Mouse (Mus musculus): ENCODE measurements around the gene Cyp2t4. TPM values are rescaled to one million over a fixed set of nuclear protein-coding genes. Genes with fewer than 3 reads are reported as not detected.

The Cyp2t4 gene
- polyA plus RNA-seq, 1 experiment from 2014 or later, result 0.24 TPM

DNA sequence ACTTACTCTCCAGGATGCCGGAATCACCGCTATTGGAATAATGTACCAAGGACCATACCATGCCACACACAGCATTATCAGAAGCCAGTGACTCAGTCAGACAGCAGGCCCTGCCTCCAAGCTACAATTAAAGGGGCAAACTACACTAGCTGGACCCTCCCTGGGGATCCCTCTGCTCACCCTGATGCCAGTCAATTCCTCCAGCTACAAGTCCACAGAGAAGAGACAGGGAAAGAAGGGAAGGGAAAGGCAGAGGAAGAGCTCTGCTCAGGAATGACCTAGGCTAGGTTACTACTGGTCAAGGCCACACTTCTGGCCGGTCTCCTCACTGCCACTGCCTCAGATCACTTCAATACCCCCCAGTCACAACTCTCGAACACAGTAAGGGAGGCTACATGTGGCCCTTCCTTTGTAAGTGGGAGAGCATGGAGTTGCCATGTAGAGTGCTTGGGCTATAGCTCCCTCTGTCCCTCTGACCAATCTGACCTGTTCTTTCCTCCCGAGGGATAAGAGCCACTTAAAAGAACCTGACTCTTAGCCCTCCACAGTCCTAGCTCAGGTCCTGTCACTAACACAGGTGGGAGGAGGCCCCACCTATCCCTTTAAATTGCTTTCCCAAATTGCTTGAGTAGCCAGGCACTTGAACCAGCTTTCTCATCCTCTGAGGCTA, 9.4 kb downstream of the Cyp2t4 start:
- Histone ChIP-seq H3K4me1 (peaks cover 62% of the 10 kb centered on the region), H3K27ac (peak overlapping the region; percentile 42; the same call in 1 of the 2 replicates)
- 67% methylated on average over 5 of the region's 5 CpGs for WGBS

DNA sequence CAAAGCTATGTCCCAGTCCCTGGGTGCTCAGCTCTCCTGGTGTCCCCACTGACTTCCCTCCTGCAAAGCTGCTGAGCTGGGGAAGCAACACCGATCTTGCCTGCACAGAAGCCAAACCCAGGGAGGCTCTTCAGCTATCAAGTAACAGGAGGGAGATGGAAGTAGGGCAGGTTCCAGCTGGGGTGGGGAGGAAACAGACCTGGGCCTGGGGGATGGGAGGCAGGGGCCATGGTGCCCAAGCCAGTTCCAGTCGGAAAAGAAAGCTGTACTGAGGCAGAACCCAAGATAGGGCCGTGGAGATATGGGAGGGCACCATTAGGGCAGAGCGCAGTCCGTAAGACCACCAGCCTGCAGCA, 9.9 kb downstream of the Cyp2t4 start:
- Histone ChIP-seq H3K36me3 (peaks cover 41% of the 10 kb centered on the region), H3K27ac (peak overlapping the region; percentile 42; the same call in 1 of the 2 replicates), H3K27me3 (no peaks in the 10 kb centered on the region), H3K9me3 (no peaks in the 10 kb centered on the region), H3K4me2 (peak overlapping the region; percentile 85), H3K4me1 (peaks cover 62% of the 10 kb centered on the region), H3K4me3 (peak overlapping the region; percentile 60), H3K9ac (0 out of 2 replicates have a peak overlapping the region, but pooled peaks have one; percentile 82)
- WGBS, result 64% methylated on average over 5 of the region's 5 CpGs
- ATAC-seq (ENCODE audit: borderline replicate concordance, extremely low read depth, low FRiP score, low TSS enrichment), result no peak

More for the DNA sequence above, 9.4 kb downstream of the Cyp2t4 start:
- no peaks in the 10 kb centered on the region for H3K27me3 ChIP-seq
- ATAC-seq (ENCODE audit: borderline replicate concordance, extremely low read depth, low FRiP score, low TSS enrichment), result no peak
- no peaks in the 10 kb centered on the region for H3K9me3 ChIP-seq
- peaks cover 47% of the 10 kb centered on the region for H3K36me3 ChIP-seq
- H3K4me3 ChIP-seq, result peak overlapping the region; percentile 60; the same call in 1 of the 2 replicates
- peak overlapping the region; percentile 41 for H3K9ac ChIP-seq
- peak overlapping the region; percentile 85 for H3K4me2 ChIP-seq

DNA sequence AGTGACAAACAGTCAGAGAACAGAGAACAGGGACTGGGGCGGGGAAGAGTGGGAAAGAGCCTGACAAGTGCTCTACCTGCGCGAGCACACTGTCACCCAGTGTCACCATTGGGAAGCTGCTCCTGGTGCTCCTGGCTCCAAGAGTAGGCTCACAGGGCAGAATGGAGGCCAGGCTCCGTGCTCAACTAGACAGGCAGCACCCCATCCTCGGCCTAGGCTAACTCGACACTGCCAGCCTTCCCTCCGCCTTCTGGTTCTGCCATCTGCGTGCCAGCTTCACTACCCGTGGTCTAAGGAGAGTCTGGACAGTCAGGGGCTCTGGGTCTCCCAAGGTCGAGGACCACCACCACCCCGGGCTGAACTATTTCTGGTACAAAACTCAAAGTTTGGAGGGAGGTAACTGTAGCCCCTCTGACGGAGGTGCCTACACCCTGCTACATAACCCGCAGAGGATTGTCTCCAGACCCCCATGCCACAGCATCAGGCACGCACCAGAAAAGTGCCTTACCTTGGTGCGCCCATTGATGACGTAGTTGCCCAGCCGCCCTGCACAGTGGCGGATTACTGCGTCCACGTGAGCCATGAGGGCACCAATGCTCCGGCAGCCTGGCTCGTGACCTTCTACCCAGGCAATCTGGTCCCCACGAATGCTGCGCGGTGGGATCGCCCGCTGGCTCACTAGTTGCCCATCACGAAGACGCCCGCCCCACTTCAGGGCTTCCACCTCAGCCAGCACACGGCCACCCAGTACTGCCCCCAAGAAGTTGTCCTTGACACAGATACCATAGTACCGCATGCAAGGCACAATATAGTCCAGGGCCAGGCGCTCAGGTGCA, 10.8 kb downstream of the Cyp2t4 start:
- H3K27me3 ChIP-seq, result no peaks in the 10 kb centered on the region
- no peak for ATAC-seq (ENCODE audit: borderline replicate concordance, extremely low read depth, low FRiP score, low TSS enrichment)

DNA sequence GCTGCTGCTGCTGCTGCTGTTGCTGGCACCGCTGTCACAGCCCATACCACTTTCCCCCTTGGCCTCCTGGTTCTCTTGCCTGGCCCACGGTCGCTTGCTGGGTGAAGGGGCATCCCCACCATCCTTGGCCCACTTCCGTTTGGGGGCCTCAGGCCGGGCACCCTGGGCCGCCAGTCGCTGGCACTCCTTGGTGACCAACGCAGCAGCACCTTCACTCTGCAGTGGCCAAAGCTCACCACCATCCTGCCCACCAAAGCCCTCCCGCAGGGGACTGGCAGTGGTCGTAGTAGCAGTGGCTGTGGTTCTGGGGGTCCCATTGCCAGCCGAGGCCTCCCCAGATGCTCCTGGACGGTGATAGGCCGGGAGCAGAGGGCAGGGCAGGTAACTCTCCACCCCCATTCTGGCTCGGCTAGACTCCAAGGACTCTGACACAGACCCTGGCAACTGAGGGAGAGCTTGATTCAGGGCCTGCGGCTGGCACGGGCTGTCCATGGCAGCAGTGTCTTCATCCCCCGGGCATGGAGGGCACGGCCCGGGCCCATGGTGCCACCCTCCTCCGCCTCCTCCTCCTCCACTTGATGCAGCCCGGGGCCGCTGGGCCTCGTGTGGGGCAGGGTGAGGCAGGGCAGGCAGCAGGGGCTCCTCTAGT, 11.6 kb downstream of the Cyp2t4 start:
- Histone ChIP-seq H3K9me3 (no peaks in the 10 kb centered on the region), H3K4me2 (peak overlapping the region; percentile 85), H3K27me3 (no peaks in the 10 kb centered on the region), H3K27ac (0 out of 2 replicates have a peak overlapping the region, but pooled peaks have one; percentile 37), H3K9ac (peak overlapping the region; percentile 82), H3K4me3 (peak overlapping the region; percentile 60), H3K4me1 (peaks cover 59% of the 10 kb centered on the region), H3K36me3 (0 out of 2 replicates have a peak, but pooled peaks cover 28% of the 10 kb centered on the region)
- 63% methylated on average over 23 of the region's 23 CpGs for WGBS
- no peak for ATAC-seq (ENCODE audit: borderline replicate concordance, extremely low read depth, low FRiP score, low TSS enrichment)

More for the DNA sequence above, 10.8 kb downstream of the Cyp2t4 start:
- 79% methylated on average over 33 of the region's 33 CpGs for WGBS
- Histone ChIP-seq H3K4me3 (peak overlapping the region; percentile 60), H3K4me1 (peaks cover 62% of the 10 kb centered on the region), H3K36me3 (peaks cover 32% of the 10 kb centered on the region), H3K27ac (0 out of 2 replicates have a peak overlapping the region, but pooled peaks have one; percentile 37), H3K4me2 (peak overlapping the region; percentile 85), H3K9ac (peak overlapping the region; percentile 82), H3K9me3 (no peaks in the 10 kb centered on the region)

DNA sequence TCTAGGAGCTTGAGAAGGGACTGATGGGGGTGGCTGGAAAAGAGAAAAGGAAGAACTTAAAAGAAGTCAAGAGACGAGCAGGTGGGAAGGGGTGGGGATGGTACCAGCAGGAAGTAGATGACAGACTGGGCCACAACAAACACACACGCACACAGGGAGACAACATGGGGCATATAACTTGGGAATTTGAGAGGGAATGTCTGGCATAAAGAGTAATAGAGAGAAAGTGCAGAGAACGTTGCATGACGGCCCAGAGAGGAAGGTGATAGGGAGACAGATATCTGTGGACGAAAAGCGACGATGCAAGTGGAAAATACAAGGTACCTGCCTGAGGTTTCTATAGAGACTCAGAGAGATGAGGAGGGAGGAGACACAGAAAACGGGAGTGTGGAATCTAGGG, 12.2 kb downstream of the Cyp2t4 start:
- peak overlapping the region; percentile 85 for H3K4me2 ChIP-seq
- peak overlapping the region; percentile 60 for H3K4me3 ChIP-seq
- WGBS, result 2% methylated on average over 8 of the region's 8 CpGs
- ATAC-seq (ENCODE audit: borderline replicate concordance, extremely low read depth, low FRiP score, low TSS enrichment), result no peak
- H3K27ac ChIP-seq, result peak overlapping the region; percentile 99
- H3K4me1 ChIP-seq, result peaks cover 54% of the 10 kb centered on the region
- no peaks in the 10 kb centered on the region for H3K27me3 ChIP-seq
- 0 out of 2 replicates have a peak, but pooled peaks cover 25% of the 10 kb centered on the region for H3K36me3 ChIP-seq
- H3K9ac ChIP-seq, result peak overlapping the region; percentile 82
- H3K9me3 ChIP-seq, result no peaks in the 10 kb centered on the region

DNA sequence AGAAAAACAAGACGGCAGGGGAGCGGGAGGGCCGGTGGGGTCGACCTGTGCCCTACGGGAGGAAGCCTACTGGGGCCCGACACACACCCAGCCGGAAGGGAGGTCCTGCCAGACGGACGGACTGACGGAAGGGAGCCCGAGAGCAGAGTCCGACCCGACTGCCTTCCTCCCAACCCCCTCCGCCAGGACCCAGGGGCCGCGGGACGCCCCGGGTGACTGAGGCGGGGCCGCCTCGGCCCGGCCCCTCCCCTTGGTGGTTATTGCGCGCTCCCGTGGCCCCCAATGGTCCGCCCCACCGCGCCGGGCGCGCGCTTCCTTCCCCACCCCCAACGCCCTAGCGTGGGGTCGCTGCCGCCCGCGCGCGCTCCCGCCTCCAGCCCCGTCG, 12.7 kb downstream of the Cyp2t4 start:
- peaks cover 23% of the 10 kb centered on the region; the same call in 1 of the 2 replicates for H3K36me3 ChIP-seq

DNA sequence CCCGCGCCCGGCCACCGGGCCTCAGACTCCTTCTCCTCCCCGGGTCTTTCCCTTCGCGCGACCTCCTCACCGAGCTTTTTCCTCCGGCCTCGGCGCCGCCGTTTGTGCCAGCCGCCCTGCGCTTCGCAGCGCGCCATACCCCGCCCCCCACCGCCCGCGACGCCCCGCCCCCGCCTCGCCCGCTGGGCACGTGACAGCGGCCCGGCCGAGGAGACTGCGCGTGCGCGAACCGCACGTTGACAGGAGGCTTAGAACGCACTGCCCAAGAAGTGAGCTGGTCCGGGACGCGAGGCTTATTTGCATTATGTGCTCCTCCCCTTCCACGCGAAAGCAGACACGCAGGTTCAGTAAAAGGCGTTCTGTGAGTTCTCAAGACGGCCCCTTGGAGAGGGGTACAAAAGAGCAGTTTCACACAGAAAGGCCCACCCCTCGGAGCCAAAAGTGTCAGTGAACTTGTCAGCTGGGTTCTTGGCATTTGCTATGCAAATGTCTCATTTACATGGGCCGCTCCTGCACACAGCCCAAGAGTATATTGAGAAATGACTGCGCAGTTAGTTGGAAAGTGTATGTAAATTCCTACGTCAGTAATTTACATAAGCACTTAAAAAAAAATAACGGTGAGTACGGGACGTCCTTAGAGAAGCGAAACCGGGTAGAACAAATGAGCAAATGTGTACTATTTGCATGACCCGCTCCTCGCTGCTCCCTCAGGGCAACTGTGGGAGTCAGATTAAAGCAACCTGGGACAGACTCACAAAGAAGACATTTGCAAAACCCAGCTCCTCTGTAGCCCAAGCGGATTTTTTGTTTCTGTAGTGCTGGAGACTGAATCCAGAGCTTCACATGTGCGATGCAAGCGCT, 13.3 kb downstream of the Cyp2t4 start, which contains the start of gene Egln2:
Gene Egln2 (minus strand): TSS at position 189 of the 861 bp plus-strand sequence.
- ATAC-seq (ENCODE audit: borderline replicate concordance, extremely low read depth, low FRiP score, low TSS enrichment), result peak; percentile 86
- WGBS, result 2% methylated on average over 61 of the region's 61 CpGs
- H3K36me3 ChIP-seq, result peaks cover 27% of the 10 kb centered on the region; the same call in 1 of the 2 replicates
- H3K4me2 ChIP-seq, result peak within 1 kb of the TSS; percentile 85
- peak within 1 kb of the TSS; percentile 60 for H3K4me3 ChIP-seq
- H3K27ac ChIP-seq, result peak within 1 kb of the TSS; percentile 99
- H3K27me3 ChIP-seq, result no peaks in the 10 kb centered on the region
- no peaks in the 10 kb centered on the region for H3K9me3 ChIP-seq
- peak within 1 kb of the TSS; percentile 82 for H3K9ac ChIP-seq
- H3K4me1 ChIP-seq, result peaks cover 42% of the 10 kb centered on the region

More for the DNA sequence above, 12.7 kb downstream of the Cyp2t4 start:
- 0% methylated on average over 37 of the region's 43 CpGs for WGBS
- H3K9me3 ChIP-seq, result no peaks in the 10 kb centered on the region
- H3K27me3 ChIP-seq, result no peaks in the 10 kb centered on the region
- peak; percentile 82 for ATAC-seq (ENCODE audit: borderline replicate concordance, extremely low read depth, low FRiP score, low TSS enrichment)
- H3K4me1 ChIP-seq, result peaks cover 49% of the 10 kb centered on the region
- peak overlapping the region; percentile 99 for H3K27ac ChIP-seq
- H3K4me2 ChIP-seq, result peak overlapping the region; percentile 85
- peak overlapping the region; percentile 60 for H3K4me3 ChIP-seq
- H3K9ac ChIP-seq, result peak overlapping the region; percentile 82

DNA sequence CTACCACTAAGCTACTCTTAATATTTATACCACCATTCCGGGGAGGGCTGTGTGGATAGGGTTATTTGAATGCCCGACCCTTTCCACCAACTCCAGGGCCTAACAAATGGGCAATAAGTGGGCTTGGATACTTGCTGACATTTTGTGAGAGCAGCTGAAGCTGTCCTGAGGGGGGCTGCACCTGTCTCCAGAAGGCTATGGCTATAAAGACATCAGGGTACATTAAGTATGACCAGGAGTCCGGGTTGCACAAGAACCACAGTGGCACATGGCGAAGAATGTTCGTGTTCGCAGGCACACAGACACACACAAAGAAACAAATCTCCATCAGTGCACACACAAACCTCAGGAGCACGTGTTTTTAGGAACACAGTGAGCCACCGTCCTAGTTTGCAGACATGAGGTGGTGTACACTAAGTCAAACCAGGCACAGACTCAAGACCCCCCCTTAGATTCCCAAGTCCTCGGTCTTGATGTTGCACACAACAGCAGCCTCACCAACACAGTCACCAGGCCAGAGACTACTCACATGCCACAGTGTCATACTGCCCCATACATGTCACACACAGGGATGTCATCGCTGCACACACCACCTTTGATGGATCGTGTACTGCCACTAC, 14.1 kb downstream of the Cyp2t4 start:
- peak overlapping the region; percentile 99 for H3K27ac ChIP-seq
- 74% methylated on average over 11 of the region's 11 CpGs for WGBS
- H3K9me3 ChIP-seq, result no peaks in the 10 kb centered on the region
- no peaks in the 10 kb centered on the region for H3K27me3 ChIP-seq
- H3K36me3 ChIP-seq, result peaks cover 34% of the 10 kb centered on the region; the same call in 1 of the 2 replicates
- peak overlapping the region; percentile 85 for H3K4me2 ChIP-seq
- H3K9ac ChIP-seq, result peak overlapping the region; percentile 82; the same call in 1 of the 2 replicates
- H3K4me1 ChIP-seq, result peaks cover 36% of the 10 kb centered on the region
- ATAC-seq (ENCODE audit: borderline replicate concordance, extremely low read depth, low FRiP score, low TSS enrichment), result no peak
- peak overlapping the region; percentile 60 for H3K4me3 ChIP-seq

DNA sequence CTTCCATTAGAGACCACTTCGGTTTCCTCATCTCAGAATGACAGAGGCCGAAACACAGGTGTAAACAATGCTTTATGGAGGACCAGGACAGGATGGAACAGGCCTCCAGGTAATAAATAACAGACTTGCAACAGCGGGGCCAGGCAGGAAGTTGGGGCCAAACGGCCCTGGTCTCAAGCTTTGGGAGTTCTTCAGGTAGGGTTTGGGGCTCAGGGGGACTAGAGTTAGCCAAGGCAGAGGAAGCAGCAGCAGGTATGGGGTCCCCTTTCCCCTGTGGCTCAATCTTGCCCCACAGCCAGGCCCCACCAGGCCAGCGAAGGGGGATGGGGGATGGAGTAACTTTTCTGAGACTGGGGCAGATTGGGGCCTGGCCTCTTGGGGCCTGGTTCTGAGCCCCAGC, 14.9 kb downstream of the Cyp2t4 start:
- ATAC-seq (ENCODE audit: borderline replicate concordance, extremely low read depth, low FRiP score, low TSS enrichment), result no peak
- Histone ChIP-seq H3K4me2 (no peak overlapping the region), H3K27ac (no peak overlapping the region), H3K4me1 (peaks cover 28% of the 10 kb centered on the region), H3K9ac (no peak overlapping the region), H3K27me3 (no peaks in the 10 kb centered on the region), H3K4me3 (no peak overlapping the region), H3K9me3 (no peaks in the 10 kb centered on the region), H3K36me3 (peaks cover 34% of the 10 kb centered on the region)
- WGBS, result 86% methylated on average over 5 of the region's 5 CpGs

DNA sequence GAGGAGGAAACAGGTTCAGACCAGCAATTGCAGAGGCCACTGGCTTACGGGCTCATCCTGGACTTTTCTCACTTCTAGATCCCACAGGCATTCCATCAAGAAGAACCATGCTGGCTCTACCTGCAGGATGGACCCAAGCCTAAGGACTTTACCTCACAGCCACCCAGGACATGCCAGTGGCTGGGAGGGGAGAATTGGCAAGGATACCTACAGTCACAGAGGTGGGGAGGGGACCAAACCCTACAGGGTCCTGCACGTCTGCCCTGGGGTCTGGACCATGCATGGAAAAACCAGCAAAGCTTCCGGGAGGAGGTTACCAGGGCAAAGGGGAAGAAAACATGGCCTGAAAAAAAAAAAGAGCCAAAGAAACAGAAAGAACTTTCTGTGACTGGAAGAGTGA, 17.5 kb downstream of the Cyp2t4 start:
- H3K36me3 ChIP-seq, result peaks cover 33% of the 10 kb centered on the region
- H3K27ac ChIP-seq, result no peak overlapping the region
- H3K4me1 ChIP-seq, result peaks cover 6% of the 10 kb centered on the region
- 95% methylated on average over 3 of the region's 3 CpGs for WGBS
- H3K9me3 ChIP-seq, result no peaks in the 10 kb centered on the region
- ATAC-seq (ENCODE audit: borderline replicate concordance, extremely low read depth, low FRiP score, low TSS enrichment), result no peak
- no peaks in the 10 kb centered on the region for H3K27me3 ChIP-seq
- no peak overlapping the region for H3K9ac ChIP-seq
- H3K4me3 ChIP-seq, result no peak overlapping the region
- H3K4me2 ChIP-seq, result no peak overlapping the region
